Mouse (Mus musculus) adrenal gland, postnatal 0 days (tissue): ENCODE measurements around the gene Olfr1141. TPM values are rescaled to one million over a fixed set of nuclear protein-coding genes. Genes with fewer than 3 reads are reported as not detected.

ENCODE experiments used
- polyA plus RNA-seq: library from polyadenylated mRNA; unstranded; fragments of >200 nt; fragmentation: Nextera tagmentation; extraction: Ambion mirVana; gene quantifications from 2 replicates; pipeline ENCODE4 v1.2.1, GENCODE M21; 2015

Gene Olfr1141
- not detected in 2 replicates for polyA plus RNA-seq

DNA sequence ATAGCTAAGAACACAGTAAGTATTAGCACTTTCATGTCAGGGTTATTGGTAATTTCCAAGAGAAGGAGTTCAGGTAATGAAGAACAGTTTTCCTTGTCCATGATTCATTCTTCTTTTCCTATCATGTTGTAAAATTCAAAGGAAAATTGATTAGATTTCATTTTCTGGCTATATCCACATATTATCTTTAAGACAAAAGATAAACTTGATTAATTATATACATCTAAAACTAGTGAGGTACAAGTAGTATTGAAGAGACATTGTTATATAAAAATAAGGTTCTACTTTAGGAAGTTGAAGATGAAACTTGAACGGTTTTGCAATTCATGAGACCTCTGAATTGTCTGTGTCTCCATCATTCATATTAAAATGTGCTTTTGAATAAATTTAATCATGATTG is at the start of gene Olfr1141:
Olfr1141 (minus strand) TSS at position 101 of the 400 bp plus-strand sequence.

DNA sequence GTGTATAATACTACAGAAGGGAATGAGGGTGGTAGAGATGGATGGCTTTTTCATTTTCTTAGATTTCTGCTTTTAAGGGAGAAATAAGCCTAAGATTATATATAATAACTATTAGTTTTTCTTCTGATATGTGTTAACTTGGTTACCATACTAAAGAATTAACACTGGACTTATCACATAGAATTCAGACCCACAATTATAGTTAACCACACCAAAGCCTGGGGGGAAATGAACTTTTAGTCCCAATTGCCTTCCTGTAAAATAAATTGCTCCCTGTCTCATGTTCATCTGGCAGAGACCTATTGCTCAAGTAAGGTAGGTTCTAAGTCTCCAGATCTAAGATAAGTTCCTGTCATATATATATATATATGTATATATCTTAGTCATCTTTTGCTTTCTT is 46.5 kb upstream of the Olfr1141 start, which contains the start of gene Olfr1143:
Olfr1143 (plus strand) TSS at position 301 of the 400 bp plus-strand sequence.

DNA sequence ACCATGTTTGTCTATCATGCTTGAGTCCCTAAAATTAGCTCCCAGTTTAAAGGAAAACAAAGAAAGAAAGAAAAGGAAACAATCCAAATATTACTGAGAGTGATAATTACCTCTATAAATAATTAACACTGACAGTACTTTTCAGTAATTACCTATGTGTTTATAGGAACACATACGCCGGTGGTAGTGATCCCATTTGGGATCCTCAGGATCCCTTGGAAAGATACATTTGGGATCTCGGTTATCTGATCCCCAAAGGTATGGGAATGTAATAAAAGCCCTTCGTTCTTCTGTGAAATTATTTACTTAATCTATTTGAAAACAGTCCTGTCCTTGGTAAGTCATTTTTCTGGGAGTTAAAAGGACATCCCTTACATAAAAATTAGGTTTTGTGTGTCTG is 25.4 kb upstream of the Olfr1141 start, which contains the start of gene Olfr152:
Olfr152 (plus strand) TSS at position 301 of the 400 bp plus-strand sequence.

DNA sequence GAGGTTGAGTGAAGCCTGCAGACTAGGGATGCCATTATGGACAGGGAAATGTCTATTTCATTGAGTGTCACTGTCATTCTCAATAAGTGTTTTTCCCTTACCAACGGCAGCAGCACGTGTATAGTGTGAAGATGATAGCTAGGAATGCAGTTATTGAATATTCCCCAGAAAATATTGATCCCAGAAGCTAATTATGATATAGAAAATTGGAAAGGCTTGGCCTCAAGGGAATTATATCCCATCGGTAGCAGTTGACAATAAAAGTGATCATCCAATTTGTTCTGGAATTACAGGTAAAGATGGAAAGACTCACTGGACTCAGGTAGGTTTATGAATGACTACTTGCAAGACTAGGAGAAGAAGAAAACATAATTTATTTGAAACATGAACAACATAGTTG is 10.3 kb downstream of the Olfr1141 start, which contains the start of gene Olfr1140:
Olfr1140 (plus strand) TSS at position 301 of the 400 bp plus-strand sequence.

DNA sequence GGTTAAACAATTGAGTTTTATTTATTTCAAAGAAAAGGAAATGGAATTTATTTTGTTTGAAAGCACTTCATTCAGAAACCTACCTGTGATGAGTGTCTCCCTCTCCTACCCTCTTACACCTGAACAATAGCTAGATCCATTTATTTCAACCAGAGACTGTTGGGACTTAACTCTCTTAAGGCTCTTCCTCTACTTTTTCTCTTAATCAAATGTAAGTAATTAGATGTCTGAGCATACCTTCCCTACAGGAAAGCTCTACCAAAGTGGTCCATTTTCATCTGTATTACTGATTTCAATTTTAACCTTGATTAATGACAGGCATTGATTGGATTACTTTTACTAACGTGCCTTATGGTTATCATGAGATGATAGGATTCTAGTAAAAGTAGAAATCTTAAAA is 13.9 kb downstream of the Olfr1141 start, which contains the start of gene Olfr1138:
Olfr1138 (minus strand) TSS at position 101 of the 400 bp plus-strand sequence.

DNA sequence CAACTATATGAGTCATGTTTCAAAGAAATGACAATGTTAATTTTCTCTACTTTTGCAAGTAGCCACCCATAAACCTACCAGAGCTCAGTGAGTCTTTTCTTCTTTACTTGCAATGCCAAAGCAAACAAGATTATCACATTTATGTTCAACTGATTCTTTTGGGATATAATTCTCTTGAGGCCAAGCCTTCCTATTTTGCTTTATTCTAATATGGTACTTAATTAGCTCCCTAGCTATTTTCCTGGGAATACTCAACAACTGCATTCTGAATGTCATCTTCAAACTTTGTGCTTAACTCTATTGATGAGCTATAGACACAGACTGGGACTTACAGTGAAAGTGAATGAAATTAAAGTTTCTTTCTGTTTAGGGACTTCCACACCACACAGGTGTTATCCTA is 40.7 kb downstream of the Olfr1141 start, which contains the start of gene Olfr1137:
Olfr1137 (minus strand) TSS at position 101 of the 400 bp plus-strand sequence.

Other genes with a start within 250 kb of the Olfr1141 start
- not detected in 2 replicates for gene Pramel6, start 247.4 kb downstream of the Olfr1141 start, polyA plus RNA-seq
- gene Olfr153, start 222.2 kb downstream of the Olfr1141 start, polyA plus RNA-seq = not detected in 2 replicates
- not detected in 2 replicates for gene Olfr1128, start 208.4 kb downstream of the Olfr1141 start, polyA plus RNA-seq
- gene Olfr1129, start 180.1 kb downstream of the Olfr1141 start, polyA plus RNA-seq = not detected in 2 replicates
- gene Olfr1130, start 147.8 kb downstream of the Olfr1141 start, polyA plus RNA-seq = not detected in 2 replicates
- not detected in 2 replicates for gene Olfr1131, start 126.9 kb downstream of the Olfr1141 start, polyA plus RNA-seq
- gene Olfr1132, start 116.5 kb downstream of the Olfr1141 start, polyA plus RNA-seq = not detected in 2 replicates
- not detected in 2 replicates for gene Olfr1133, start 106.6 kb downstream of the Olfr1141 start, polyA plus RNA-seq
- gene Olfr1134, start 95.5 kb downstream of the Olfr1141 start, polyA plus RNA-seq = not detected in 2 replicates
- gene Olfr1135, start 80.3 kb downstream of the Olfr1141 start, polyA plus RNA-seq = not detected in 2 replicates
- gene Olfr1136, start 60.0 kb downstream of the Olfr1141 start, polyA plus RNA-seq = not detected in 2 replicates
- gene Olfr1137, start 40.8 kb downstream of the Olfr1141 start, polyA plus RNA-seq = not detected in 2 replicates
- not detected in 2 replicates for gene Olfr1138, start 14.0 kb downstream of the Olfr1141 start, polyA plus RNA-seq
- not detected in 2 replicates for gene Olfr1140, start 10.2 kb downstream of the Olfr1141 start, polyA plus RNA-seq
- gene Olfr152, start 25.5 kb upstream of the Olfr1141 start, polyA plus RNA-seq = not detected in 2 replicates
- not detected in 2 replicates for gene Olfr1143, start 46.6 kb upstream of the Olfr1141 start, polyA plus RNA-seq
- gene Olfr1145, start 55.8 kb upstream of the Olfr1141 start, polyA plus RNA-seq = not detected in 2 replicates
- gene Olfr1148, start 76.5 kb upstream of the Olfr1141 start, polyA plus RNA-seq = not detected in 2 replicates
- not detected in 2 replicates for gene Olfr1150-ps1, start 90.0 kb upstream of the Olfr1141 start, polyA plus RNA-seq
- not detected in 2 replicates for gene Olfr1151, start 101.9 kb upstream of the Olfr1141 start, polyA plus RNA-seq
- gene Olfr1152, start 112.5 kb upstream of the Olfr1141 start, polyA plus RNA-seq = not detected in 2 replicates
- gene Olfr1153, start 141.0 kb upstream of the Olfr1141 start, polyA plus RNA-seq = not detected in 2 replicates
- gene Olfr1154, start 151.2 kb upstream of the Olfr1141 start, polyA plus RNA-seq = not detected in 2 replicates
- not detected in 2 replicates for gene Olfr1155, start 191.1 kb upstream of the Olfr1141 start, polyA plus RNA-seq
- not detected in 2 replicates for gene Olfr1156, start 199.1 kb upstream of the Olfr1141 start, polyA plus RNA-seq
- not detected in 2 replicates for gene Olfr1157, start 214.3 kb upstream of the Olfr1141 start, polyA plus RNA-seq
- not detected in 2 replicates for gene Olfr74, start 220.7 kb upstream of the Olfr1141 start, polyA plus RNA-seq
- gene Olfr1158, start 236.1 kb upstream of the Olfr1141 start, polyA plus RNA-seq = not detected in 2 replicates